Mouse (Mus musculus) right cerebral cortex, postnatal 25 days (tissue): Measurements from ENCODE around the gene D1Ertd622e.
A peak's percentile ranks its signal among the peaks of the same experiment; 100 is the strongest.

ENCODE experiments used
- DNase-seq: peaks from one replicate; pipeline ENCODE4 v3.0.0; 2022

Gene D1Ertd622e

DNA sequence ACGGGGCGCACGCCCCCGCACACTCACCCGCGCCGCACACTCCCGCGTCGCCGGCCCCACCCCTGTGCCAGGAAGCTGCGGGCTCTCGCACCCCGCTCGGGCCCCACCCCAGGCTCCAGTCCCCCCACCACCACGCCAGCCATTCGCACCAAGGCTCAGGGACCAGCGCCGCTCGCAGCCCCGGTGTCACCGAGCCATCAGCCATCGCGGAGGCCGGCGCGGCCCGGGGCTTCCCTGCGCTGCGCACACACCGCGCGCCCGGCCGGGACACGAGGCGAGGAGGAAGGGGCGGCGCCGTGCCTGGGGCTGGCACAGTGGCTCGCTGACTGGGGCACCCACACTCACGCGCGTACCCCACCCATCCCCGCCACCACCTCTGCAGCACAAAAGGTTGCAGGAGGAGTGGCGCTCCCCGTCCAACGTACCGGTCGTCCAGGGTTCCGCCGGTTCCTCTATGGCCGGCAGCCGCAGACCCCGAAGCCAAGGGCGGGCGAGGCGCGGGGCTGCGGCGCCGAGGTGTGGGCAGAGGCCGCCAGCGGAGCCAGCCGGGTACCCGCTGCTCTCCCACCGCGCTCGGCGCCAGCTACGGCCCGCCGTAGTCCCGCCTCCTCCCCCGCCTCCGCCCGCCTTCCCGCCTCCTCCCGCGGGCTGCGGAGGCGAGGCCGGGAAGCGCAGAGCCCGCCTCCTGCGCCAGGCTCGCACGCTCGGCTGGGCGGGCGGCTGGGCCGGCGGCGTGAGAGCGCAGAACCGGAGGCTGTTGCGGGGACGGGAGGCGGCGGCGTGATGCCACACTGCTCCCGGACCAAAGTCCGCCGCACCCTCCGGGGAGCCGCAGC is at the start of gene D1Ertd622e:
D1Ertd622e (minus strand) TSS at position 669 of the 836 bp plus-strand sequence.
- peak; percentile 89 for DNase-seq

DNA sequence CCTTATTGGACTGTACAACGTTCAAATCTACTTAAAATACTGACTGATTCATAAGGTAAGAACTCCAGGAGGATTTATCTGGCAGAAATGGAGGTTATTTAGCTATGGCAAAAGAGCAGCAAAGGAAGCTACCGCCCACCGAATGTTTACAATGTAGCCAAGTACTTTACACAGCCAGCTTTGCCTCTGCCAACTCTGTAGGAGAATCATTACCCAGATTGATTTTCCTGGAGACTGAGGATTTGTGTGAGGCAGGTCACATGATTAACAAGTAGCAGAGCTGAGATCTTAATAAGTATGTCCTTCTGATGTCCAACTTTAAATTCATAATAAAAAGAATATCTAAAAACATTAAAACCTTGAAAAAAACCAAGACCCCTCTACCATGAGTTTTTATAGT is 48.6 kb upstream of the D1Ertd622e start:
- no peak for DNase-seq

DNA sequence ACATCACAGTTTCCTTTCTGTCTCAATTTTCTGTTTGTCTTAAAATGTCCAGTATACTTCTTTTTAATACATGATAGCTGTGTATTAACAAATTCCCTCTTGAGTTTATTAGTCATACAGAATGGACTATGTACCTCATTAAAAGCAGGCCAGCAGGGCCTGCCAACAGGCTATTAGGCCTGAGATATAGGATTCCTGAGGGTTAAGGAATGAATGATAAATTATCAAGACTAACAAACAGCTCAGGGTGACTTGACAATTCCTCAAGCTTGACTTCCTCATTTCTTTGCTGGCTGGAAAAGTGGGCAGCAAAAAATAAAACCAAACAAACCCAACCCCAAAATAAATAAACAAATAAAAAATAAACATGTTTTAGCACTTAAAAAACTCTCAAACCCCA is 43.5 kb upstream of the D1Ertd622e start:
- DNase-seq: no peak

DNA sequence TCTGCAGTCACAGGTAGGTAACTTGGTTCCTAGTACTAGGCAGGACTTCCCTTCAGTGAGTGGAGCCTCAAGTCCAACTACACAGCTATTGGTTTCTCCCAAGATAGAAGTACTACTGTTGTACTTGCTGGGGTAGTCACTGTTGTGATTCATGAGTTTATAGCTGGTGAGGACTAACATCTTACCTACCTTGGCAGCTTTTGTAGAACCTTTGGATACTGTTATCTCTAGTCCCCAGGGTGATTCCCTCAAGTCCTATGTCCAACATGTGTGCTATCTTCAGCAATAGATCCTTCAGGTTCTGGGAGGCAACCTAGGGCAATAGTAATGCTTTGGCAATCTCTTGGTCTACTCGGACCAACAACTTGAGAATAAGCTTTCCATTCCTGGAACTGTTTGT is 42.8 kb upstream of the D1Ertd622e start:
- no peak for DNase-seq

DNA sequence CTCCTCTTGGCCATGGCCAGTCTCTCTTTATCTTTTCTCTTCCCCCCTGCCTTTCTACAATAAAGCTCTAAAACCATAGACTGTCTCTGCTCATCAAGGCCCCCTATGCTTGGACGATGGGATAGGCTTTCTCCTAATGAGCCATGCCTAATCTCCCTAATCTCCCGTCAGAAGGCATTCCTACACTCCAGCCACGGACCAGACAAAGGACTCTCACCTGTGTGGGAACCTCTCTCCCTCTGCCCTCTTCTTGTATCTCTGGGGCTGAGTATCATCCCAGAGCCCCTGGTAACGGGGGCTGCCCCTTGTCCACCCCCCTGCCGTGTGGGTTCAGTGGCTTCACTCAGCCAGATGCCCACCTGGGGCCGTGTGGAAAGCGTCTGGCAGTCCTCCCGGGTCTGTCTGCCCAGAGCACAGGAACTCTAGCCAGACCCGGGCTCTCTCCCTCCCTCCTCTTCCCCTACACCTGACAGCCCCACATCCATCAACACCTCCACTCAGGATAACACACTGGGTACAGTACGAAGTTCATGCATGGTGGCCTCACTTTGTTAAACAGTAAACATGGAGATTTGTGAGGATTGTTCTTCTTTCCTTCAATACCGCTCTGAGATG is 37.2 kb upstream of the D1Ertd622e start:
- DNase-seq: no peak

DNA sequence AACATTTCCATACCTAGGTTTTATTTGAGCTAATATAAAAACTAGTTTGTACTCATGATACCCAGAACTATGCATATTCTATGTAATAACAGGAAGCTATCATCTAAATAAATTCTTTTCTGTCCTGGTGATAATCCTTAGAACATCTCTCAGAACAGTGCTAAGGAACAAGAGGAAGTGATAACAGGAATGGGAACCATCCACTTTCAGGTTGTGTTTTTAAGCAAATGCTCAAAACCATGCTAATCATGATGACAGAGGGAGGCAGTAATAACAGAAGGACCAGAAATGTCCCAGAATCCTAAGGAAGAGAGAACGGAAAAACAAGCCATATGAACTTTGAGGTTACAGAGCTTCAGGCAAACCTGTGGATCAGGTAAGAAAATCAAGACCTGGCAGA is 35.4 kb upstream of the D1Ertd622e start:
- DNase-seq: no peak

DNA sequence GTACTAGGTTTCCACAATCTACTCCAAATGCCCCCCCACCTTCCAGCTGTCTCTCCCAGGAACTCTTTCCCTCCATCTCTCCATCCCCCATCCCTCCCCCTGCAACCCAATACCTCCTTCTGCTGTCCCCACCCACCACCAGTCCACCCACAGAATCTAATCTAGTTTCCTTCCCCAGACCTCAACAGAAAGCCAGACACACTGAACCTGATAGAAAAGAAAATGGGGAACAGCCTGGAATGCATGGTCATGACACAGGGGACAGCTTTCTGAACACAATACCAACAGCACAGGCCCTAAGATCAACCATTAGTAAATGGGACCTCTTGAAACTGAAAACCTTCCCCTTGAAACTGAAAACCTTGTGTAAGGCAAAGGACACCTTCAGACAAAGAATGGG is 32.0 kb upstream of the D1Ertd622e start:
- no peak for DNase-seq

DNA sequence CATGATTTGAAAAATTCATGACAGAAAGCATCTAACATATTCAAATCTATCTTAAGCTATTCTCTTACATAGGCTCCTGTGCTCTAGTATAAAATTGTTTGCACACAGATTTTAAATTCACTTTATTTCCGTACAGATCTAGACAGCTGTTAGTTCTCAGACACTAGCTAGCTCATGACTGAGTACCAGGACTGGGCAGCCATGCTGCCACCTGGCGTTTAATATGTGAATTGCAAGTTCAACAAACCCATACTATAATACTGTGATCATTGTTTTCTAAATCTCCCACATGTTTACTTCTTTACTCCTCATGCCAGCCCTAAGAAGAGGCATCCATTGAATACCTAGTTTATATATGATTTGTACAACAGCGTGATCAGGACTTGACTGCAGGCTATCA is 26.9 kb upstream of the D1Ertd622e start:
- no peak for DNase-seq

DNA sequence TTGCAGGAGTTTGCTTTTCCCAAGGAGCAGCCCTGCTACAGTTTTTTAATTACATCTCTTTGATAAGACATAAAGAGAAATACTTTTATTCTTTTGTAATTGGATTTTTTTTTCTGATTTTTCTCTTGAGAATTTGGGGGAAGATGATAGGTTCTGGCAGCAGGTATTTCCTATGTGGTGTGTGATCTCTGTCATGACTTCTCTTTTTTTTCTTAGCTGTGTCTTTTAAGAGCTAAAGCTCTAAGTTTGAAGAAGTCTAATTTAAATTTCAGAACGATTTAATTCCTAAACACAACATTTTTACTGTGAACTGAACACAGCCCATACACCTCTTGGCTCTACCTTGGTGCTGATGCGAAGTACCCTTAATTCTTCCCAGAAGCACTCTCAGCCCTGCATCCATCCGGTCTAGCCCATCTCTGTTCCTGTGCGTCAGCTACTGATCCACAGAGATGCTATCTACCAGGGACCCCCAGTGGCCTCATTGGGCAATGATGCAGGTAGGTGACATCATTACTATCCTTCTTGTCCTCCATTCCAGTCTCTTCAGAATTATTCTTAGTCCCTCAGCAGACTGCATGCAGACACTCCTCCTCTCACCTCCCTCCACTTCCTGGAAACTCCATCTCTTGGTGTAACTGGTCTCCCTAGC is 14.8 kb upstream of the D1Ertd622e start:
- no peak for DNase-seq

DNA sequence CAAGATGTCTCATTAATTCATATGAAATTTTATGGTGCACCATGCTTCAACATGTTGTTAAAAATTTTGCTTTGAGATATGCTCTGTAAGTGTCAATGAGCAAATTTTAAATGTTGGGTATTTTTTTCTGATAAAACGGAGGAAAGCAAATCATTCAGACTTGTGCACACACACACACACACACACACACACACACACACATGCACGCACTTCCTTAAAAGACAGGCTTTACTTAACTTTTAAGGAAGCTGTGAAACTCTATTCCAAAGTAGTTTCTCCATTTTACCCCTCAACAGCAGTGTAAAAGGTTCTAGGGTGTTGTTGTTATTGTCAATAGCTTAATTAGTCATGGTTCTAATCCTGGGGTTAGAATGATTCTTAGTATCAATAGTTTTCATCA is 14.2 kb upstream of the D1Ertd622e start:
- no peak for DNase-seq

DNA sequence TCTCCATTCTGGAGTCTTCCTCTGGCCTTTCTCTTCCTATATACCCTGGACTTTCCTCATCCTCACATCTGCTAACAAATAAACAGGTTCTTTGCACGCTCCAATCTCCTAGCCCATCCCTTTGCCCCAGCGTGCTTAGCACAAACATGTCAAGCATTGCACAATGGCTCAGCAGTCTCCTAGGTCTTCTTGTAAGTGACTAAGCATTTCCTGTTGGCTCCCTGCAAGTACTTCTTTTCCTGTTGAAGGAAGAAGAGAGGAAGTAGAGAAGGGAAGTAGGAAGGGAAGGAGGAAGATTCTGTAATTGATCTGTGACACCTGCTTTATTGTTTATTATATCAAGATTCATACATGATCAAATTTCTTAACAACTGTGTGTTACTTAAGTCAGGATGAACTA is 11.0 kb upstream of the D1Ertd622e start:
- DNase-seq: no peak

DNA sequence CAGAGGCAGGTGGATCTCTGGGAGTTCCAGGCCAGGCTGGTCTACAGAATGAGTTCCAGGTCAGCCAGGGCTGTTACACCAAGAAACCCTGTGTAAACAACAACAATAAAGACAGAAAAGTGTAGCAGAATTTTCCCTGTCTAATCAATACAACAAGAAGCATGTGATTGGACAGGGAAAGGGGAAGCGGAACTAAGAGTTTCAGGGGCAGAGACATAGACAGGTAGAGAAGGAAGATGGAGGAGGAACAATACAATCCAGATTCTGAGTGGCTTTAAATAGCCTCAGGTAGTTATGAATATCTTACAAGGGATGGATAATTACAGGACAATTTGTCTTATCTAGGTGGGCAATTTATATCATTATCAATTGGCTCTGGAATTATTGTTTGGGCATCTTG is 5.4 kb upstream of the D1Ertd622e start:
- DNase-seq: no peak

DNA sequence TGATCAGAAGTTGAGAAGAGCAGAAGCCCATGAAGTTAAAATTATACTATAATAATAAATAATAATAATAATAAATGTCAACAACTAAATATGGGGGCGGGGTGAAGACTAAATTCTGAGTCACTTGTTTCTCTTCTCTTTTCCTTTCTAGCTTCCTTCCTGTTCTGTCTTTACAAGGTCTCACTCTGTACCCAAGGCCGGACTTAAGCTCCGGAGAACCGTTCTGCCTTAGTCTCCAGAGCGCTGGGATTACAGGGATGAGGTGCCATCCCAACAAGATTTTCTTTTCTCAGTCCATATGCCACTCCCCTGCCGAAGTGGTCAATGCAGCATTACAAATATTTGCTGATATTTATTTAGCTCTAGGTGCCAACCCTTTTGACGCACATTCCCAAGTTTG is 450 bp upstream of the D1Ertd622e start:
- no peak for DNase-seq

DNA sequence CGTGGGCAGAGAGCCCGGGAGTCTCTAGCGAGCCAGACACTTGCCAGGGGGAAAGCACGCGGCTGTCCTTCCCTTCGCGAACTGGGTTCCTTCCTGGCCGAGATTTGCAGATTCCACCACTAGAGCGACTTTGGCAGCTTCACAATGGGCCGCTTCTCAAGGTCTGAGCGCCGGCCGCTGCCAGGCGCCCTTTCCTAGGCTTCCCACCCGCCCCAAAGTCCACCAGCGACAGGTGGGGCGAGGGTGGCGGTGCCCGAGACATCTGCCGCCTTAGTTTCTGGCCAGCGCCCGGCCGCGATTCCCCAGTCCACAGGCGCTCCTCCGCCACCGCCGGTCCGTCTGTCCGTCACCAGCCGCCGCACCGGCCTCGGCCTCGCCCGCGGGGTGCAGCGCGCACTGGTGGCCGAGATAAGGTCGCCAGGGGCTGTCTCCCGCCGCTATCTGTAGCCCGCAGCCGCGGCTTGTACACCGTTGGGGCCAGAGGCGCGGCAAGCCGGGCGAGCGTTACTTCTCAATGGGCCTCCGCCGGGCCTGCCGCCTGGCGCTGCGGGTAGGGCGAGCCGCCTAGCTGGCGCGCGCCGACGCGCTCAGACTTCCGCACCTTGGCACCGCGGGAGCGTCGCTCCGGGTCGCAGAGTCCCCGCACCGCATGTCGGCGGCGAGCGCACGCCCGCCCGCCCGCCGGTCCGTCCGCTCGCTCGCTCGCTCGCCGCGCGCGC is 1.0 kb downstream of the D1Ertd622e start:
- peak; percentile 82 for DNase-seq

DNA sequence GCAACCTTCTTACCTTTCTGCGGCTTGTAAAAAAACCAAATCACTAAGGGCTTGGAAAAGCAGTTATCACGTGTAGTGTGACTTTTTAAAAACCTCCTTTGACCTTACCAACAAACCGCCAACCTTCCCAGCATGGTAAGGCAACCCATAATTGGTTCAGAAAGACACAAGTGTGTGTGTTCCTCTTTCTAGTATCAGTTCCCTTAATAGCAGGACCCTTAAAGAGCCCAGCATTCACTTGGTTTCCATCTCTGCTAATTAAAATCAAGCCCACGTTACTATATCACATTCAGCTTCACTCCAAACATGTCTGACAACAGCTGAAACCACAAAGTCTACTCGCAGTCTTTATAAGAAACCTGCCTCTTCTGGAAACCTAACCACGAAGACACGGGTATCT is 2.5 kb downstream of the D1Ertd622e start:
- no peak for DNase-seq

DNA sequence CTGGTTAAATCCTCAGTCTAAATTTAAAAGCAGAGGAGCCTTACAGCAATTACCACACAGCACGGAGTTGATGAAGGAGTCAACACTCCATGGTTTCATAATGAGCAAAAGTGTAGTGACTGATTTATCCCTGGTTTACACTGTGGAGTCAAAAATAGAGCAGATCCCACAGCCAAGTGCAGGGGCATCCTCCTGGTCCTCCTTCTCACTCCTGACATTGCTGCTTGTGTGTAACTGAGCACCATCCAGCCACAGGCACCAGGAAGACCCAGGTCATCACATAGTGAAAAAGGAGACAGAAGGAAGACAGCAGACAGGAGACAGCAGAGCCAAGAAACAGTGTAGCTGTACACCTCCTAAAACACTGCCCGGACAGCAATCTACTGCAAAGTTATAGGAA is 4.1 kb downstream of the D1Ertd622e start:
- no peak for DNase-seq

DNA sequence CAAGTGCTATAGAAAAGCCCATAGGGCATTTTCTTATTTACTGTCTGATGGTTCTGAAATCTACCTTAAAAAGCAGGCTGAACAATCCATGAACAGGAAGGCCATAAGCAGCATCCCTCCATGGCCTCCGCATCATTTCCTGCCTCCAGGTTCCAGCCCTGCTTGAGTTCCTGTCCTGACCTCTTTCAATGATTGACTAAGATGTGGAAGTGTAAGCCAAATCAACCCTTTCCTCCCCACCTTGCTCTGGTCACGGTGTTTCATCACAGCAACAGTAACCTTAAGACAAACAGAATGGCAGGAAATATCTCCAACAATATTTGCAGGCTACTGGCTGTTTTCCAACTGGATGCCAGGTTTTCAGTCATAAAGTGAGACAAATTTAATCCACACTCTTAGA is 4.7 kb downstream of the D1Ertd622e start:
- no peak for DNase-seq

DNA sequence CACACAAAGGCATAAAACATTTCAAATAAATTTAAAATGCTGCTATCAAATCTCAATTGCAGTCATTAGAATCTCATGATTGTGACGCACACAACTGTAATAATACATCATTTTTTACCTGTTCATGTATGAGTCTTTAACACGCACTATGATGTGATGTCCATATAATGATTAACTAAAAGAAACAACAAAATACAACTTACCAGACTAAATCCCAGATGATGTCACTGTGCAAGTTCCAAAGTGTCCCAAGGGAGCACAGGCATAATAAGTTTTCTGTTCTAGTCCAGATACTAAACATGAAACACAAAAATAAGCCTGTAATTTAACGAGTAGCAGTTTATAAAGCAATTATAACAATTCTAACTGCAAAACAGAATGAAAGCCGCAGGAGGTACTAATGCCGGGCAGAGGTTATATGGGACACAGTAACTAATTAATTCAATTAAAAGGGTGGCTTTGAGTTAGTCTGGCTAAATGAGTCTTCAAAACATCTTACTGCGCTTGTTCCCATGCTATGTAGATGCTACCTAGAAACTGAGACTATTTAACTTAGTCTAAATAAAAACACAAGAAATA is 7.4 kb downstream of the D1Ertd622e start:
- DNase-seq: no peak

DNA sequence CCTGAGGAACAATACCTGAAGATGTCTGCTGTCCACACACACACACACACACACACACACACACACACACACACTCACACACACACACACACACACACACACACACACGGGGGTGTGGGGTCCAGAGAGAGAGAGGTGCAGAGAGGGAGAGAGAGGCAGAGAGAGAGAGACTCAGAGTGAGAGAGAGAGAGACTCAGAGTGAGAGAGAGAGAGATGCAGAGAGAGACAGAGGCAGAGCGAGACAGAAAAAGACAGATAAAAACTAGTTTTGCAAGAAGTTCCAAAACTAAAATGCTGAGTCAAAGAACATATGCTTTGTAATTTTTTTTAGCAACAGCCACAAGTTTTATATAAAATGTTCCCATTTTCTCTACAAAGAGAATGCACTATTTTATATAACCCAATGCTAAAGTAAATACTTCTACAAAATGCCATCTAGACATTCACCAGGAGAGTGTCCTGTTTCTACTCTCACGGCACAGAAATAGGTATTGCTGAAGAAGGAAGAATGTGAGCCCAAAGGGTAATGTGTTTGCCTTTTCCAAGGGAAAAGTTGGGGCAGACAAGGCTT is 11.2 kb downstream of the D1Ertd622e start:
- DNase-seq: no peak

DNA sequence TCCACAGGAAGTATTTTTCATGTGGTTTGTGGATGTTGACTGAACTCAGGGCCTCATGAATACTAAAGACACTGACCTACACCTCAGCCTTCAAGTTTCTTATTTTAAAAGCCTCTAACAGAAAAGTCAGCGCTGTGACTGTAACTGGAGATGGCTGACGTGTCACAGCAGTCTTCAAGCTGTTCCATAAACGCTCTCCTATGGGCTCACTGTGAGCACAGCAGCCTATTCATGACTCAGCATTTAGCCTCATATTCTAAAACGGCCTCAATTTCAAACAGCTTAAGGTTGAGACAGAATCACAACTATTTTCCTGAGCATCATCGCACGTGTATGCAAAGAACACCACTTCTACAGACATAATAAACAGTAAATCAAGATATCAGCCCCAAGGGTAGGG is 11.8 kb downstream of the D1Ertd622e start:
- no peak for DNase-seq

DNA sequence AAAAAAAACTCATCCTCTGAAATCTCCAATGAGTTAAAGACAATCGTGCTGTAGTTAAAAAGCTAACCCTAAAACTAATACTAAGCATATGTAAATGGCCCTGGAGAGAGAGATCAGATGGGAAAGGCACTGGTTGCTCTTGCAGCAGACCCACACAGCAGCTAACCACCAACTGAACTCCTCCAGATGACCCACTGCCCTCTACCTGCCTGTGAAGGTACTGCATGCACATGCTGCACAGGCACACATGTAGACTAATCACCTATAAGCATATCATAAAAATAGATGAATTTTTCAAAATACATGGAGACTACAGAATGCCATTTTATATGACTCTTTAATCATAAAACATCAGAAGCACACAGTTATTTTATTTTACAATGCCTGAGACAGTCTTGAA is 14.8 kb downstream of the D1Ertd622e start:
- no peak for DNase-seq

DNA sequence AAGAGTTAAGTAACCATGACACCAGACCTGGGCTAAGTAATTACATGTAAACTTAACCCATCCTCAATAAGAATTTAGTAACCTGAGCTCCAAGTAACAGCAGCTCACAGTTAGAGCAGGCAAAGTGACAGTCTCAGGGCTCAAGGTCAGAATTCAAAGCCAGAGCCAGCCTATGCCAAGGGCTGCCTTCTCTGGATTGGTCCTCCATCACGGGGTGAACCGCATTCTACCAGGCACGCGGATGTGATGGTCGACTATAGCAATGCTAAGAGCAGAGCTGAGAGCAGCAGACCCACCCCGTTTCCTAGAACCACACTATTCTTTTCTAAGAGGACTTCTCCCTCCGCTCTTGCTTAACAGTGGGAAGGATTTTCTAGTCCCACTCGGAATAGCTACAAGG is 27.8 kb downstream of the D1Ertd622e start:
- DNase-seq: no peak
